Mouse (Mus musculus) erythroblast, adult 5-6 weeks (primary cell): ENCODE measurements around the gene Arf5. TPM values are rescaled to one million over a fixed set of nuclear protein-coding genes. Genes with fewer than 3 reads are reported as not detected.
A peak's percentile ranks its signal among the peaks of the same experiment; 100 is the strongest.

Source experiments
- ATAC-seq: replicated peaks from 2 replicates; pipeline ENCODE4 v1.8.0; 2016; ENCODE audit warnings: moderate number of reproducible peaks, mild to moderate bottlenecking, moderate TSS enrichment, inconsistent platforms; ENCODE audit not compliant: poor library complexity, low FRiP score, severe bottlenecking
- total RNA-seq, 2 experiments: library from RNA; stranded (forward) in 1 of 2; stranded (reverse) in 1 of 2; fragments of 150-400 nt in 1 of 2; fragments of 200-764, 138-1000 nt in 1 of 2; gene quantifications; 2 replicates each; pipeline versions ENCODE4 v1.2.3 to v1.2.4; 2015 to 2017; ENCODE audit warnings: low replicate concordance in 2 of 2

Arf5 gene
- total RNA-seq, 2 experiments from 2014 or later = 190 to 230 TPM

DNA sequence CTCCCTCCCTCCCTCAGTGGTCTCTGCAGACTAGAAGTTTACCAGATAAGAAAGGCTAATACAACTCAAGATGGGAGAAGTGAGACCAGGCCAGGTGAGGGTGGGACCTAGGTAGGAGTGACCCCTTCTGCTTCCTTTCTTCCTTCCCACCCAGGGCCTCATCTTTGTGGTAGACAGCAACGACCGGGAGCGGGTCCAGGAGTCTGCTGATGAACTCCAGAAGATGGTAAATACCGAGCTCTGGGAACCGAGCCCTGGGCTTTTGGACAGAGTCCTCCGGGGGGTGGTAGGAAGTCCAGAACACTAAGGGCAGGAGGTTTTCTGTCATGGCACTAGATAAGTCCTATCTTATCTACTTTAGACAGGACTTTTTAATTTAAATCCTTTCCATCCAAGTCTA lies 1.7 kb downstream of the Arf5 start:
- no peak for ATAC-seq

- ATAC-seq = no peak
Measured at GRCm38 (mm10) chr6:28427096-28427839, 3.9 kb downstream of the Arf5 start, which contains the start of gene Fscn3. Gene Fscn3, plus strand, starts transcription at chr6:28427789.

- ATAC-seq = no peak
Measured at GRCm38 (mm10) chr6:28428290-28428689, 4.9 kb downstream of the Arf5 start, which contains the start of gene Gcc1. Gene Gcc1, minus strand, starts transcription at chr6:28428390.

- ATAC-seq = no peak
Measured at GRCm38 (mm10) chr6:28429870-28430269, 6.5 kb downstream of the Arf5 start.

- ATAC-seq = no peak
Measured at GRCm38 (mm10) chr6:28430795-28431537, 7.6 kb downstream of the Arf5 start.

GRCm38 (mm10) chr6:28431538-28431855 lies 8.1 kb downstream of the Arf5 start:
- no peak for ATAC-seq

- ATAC-seq = no peak
Measured at GRCm38 (mm10) chr6:28447937-28448336, 24.6 kb downstream of the Arf5 start.

GRCm38 (mm10) chr6:28449253-28449652 lies 25.9 kb downstream of the Arf5 start, which contains the start of gene Pax4:
Gene Pax4, minus strand, starts transcription at chr6:28449353.
- no peak for ATAC-seq

DNA sequence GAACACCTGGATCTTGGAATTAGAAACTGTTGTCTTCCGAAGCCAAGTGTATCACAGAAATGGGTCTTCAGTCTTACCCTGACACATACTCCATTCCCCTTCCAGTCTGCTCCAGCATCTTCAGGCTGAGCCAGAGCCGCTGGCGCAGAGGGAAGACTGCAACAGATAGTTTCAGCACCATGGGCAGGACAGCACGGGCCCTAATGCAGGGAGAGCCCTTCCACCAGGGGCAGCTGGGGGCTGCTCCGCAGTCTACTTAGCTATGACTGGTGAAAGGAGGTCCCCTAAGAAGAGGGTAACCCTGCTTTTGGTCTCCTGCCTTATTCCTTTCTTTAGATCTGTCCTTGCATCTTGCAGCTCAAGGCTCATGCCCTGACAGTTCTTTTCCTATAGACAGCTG lies 27.1 kb downstream of the Arf5 start:
- no peak for ATAC-seq

DNA sequence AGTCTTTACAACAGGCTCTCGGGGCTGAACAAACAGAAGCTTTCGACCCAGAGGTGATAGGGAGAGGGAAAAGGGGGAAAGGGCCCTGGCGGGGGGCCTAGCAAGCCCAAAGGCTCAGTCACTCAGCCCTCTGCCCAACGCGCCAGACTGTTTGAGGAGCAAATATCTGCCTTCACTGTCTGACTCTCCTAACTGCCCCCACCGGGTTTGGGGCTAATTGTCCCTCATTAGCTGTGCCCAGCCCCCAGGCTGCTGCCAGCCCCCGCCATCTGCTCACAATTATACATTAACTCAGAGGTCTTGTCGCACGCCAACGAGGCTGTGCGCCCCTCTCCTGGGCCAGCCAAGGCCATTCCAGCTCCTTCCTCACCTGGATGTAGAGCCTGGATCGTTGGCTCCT lies 27.6 kb downstream of the Arf5 start:
- ATAC-seq = no peak

DNA sequence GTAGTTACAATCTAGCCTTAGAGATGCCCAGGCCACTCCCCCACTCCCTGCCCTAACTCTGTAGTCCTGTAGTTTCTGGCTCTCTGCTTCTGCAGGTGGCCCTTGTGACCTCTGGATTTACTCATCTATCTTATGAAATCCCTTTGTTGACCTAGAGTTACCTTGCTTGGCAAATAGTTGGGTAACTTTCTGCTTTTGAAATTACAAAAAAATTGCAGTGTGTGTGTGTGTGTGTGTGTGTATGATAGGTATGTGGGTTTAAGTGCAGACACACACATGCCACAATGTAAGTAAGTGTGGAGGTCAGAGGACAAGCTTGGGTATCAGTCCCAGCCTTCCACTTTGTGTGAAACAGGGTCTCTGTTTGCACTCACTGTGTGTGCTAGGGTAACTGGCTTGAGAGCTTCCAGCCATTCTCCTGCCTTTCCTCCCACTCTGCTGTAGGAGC lies 35.9 kb downstream of the Arf5 start:
- no peak for ATAC-seq

DNA sequence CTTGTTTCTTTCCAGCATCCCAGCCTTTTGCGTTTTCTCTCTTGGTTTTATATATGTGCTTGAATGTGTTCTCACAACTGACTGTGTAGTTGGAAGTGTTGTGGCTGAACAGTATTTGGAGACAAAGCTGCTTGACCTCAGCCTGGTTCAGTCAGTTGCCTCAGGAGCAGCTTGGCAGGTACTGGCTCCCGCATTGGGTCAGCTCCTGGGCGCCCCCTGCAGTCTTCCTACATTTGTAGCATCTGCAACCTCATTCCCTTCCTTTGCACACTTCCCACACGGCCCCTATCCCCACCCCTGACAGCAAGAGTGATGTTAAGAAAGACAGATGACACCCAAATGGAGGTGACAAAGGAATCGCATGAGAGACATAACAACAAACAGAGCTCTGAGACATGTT lies 37.2 kb downstream of the Arf5 start:
- ATAC-seq = peak; percentile 84

GRCm38 (mm10) chr6:28464630-28465029 lies 41.3 kb downstream of the Arf5 start:
- ATAC-seq = no peak

- ATAC-seq = no peak
Measured at GRCm38 (mm10) chr6:28470017-28470602, 46.8 kb downstream of the Arf5 start.

DNA sequence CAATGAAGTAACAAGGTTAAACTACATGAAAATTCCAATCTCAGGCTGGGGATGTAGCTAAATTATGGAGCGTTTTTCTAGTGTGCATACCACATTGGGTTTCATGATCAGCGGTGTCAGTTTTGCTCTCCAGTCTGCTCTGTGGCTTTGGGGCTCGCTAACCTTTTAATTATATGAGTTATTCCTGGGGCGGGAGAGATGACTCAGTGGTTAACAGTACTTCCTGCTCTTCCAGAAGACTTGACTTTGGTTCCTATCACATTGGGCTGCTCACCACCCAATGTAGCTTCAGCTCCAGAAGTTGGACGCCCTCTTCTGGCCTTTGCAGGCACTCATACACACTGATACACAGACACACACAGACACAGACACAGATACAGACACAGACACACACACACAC lies 47.3 kb downstream of the Arf5 start:
- no peak for ATAC-seq

GRCm38 (mm10) chr6:28471284-28472035 lies 48.1 kb downstream of the Arf5 start:
- no peak for ATAC-seq

GRCm38 (mm10) chr6:28474211-28474610 lies 50.9 kb downstream of the Arf5 start:
- no peak for ATAC-seq

DNA sequence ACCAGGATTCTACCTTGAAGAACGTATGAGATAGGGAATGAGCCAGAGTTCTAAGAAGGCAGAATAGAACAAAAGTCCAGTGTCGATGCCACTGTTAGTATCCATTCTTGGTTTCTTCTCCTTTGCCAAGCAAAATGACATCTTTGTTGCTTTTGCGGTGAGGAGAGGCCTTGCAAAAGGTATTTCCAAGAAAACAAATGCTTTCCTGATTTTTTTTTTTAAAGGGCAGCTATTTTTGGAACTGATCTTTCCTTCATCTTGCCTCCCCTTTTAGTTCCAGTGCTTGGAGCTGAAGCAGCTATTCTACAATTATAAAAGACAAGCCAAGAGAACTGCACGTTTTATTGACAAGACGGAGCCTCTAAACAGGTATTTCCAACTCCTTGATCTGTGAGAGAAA lies 51.5 kb downstream of the Arf5 start, which contains the start of gene Snd1:
Snd1 (plus strand) TSS at position 301 of the 400 bp plus-strand sequence.
- ATAC-seq = no peak
